Mouse (Mus musculus): ENCODE data around the gene Rrp1b.

GRCm38 (mm10) chr17:32087069-32087468 is 51.2 kb downstream of the Rrp1b start:
- TF ChIP-seq TBP (IDR thresholded peaks at IDR 0.05; ENCODE audit: low read depth, low read length) (peak; percentile 32; the same call in 1 of the 2 replicates), CHD1 (IDR thresholded peaks at IDR 0.05; ENCODE audit: low read depth, low read length) (no peak), GABPA (IDR thresholded peaks at IDR 0.05; ENCODE audit: low read depth, low read length) (no peak), CTCF (IDR thresholded peaks at IDR 0.05 in 2 of 3, conservative IDR thresholded peaks at IDR 0.05 in 1 of 3; ENCODE audit: control insufficient read depth in 1 of 3, insufficient read depth in 1 of 3, low read depth in 2 of 3, low read length in 3 of 3, poor library complexity in 1 of 3, severe bottlenecking in 1 of 3) (no peak), NELFE (IDR thresholded peaks at IDR 0.05; ENCODE audit: low read depth, low read length) (peak; percentile 57), ZMIZ1 (IDR thresholded peaks at IDR 0.05; ENCODE audit: low read depth, low read length) (no peak), ETS1 (IDR thresholded peaks at IDR 0.05; ENCODE audit: low read depth, low read length) (no peak), RAD21 (IDR thresholded peaks at IDR 0.05; ENCODE audit: low read depth, low read length) (no peak), JUND (IDR thresholded peaks at IDR 0.05; ENCODE audit: low read depth, low read length) (no peak), USF2 (IDR thresholded peaks at IDR 0.05; ENCODE audit: borderline replicate concordance in 1 of 2, insufficient read depth in 1 of 2, low read depth in 1 of 2, low read length in 2 of 2) (no peak)
